Mouse (Mus musculus): ENCODE results near the gene Efcab12.
"Not testable (repeated sequence)": the region's sequence is repeated elsewhere in the genome, so short reads cannot be mapped to it uniquely, and the experiment has no call there.

The Efcab12 gene

DNA sequence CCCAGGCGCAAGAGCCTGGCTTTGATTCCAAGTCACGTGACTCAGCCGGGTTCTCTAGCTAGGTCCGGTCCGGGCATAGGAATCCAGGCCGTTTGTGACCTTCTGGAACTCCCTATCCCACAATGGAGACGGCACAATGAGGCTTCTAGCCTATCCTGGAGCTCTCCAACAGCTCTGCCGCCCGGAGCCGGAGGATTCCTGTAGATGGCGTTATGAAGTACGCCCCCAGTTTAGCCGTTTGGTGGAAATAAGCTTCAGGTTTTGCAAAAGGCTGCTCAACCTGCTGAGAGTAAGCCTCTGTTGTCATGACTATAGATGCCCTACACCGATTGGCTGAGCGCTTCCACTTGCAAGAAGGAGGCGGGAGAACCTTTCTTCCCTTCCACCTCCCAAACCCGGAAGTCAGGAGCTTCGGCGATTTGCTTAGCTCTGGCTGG lies at the start of gene Efcab12:
Efcab12 (minus strand) TSS at position 252 of the 437 bp plus-strand sequence.
- DNase-seq (ENCODE audit: low spot score in 2 of 2) = peak; percentile 26 to 35

- no peak for DNase-seq (ENCODE audit: low spot score in 2 of 2)
Measured at GRCm38 (mm10) chr6:115886894-115887293, 48.7 kb upstream of the Efcab12 start.

DNA sequence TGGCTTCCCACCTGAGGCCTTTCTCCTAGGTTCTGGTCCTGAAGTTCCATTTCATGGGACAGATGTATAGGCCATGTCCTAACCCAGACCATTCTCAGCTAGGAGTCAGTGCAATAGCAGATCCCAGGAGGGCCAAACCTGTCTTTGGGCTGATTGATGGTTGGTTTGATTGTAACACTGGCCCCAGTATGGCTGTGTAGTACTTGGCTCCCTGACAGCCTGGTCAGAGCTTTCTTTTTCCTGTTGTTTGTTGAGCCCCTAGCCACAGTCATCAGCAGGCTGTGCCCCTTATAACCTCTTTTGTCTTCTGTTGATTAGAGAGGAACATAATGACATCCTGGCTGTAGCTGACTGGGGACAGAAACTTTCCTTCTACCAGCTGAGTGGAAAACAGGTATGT lies 45.8 kb upstream of the Efcab12 start:
- DNase-seq (ENCODE audit: low spot score in 2 of 2) = no peak

DNA sequence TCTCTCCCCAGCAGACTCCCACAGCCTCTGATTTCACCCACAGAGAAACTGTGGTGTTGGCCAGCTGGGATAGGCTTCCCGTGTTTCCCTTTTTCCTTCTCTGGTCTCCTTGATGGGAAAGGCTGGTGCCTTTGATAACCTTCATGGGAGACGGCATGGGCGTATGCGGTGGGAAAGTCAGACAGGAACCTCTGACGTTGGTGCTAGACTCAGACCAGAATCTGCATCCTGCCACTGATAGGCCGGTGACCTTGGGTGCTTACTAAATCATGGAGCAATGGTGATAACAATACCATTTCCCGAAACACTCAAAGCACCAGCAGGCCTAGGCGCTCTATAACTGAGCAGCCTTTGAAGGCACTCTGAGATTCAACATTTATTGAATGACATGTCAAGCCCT lies 42.5 kb upstream of the Efcab12 start:
- no peak for DNase-seq (ENCODE audit: low spot score in 2 of 2)

- DNase-seq (ENCODE audit: low spot score in 2 of 2) = no peak
Measured at GRCm38 (mm10) chr6:115879736-115880135, 41.5 kb upstream of the Efcab12 start.

DNA sequence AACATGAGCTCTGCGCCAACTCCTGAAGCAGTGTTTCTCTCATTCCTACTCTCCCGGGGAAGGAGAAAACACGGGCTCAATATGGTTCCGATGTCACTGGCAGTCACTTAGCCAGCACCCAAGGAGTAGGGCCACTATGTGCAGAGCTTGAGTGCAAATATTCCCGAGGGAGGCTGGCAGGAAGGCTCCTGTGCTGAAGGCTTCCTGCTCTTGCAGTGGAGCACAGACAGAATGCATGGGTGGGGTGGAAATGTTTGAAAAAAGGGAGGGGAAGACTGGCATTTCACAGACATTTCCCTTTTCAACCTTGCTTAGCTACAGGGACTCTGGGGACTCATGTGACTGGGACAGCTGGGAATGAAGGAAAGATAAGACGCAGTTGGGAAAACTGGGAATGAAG lies 40.5 kb upstream of the Efcab12 start:
- DNase-seq (ENCODE audit: low spot score in 2 of 2) = no peak

- DNase-seq (ENCODE audit: low spot score in 2 of 2) = no peak
Measured at GRCm38 (mm10) chr6:115877239-115877638, 39.0 kb upstream of the Efcab12 start.

DNA sequence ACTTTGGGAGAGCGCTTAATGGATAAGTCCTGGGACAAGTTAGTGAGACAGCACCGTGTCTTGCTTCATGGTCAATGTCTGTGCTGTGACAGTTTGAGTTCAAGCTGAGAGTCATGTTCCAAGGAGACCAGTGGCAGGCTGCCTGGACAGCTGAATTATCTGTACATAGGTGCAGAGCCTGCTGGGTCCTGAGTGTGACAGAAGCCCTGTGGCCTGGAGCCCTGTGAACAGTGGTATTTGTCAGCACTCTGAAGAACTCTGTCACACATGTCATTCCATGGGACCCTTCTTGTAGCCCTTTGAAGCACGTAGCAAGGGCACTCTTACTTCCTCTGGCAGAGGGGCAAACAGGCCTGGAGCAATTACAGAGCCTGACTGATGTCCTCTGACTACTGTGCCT lies 33.1 kb upstream of the Efcab12 start:
- DNase-seq (ENCODE audit: low spot score in 2 of 2) = not testable (repeated sequence)

DNA sequence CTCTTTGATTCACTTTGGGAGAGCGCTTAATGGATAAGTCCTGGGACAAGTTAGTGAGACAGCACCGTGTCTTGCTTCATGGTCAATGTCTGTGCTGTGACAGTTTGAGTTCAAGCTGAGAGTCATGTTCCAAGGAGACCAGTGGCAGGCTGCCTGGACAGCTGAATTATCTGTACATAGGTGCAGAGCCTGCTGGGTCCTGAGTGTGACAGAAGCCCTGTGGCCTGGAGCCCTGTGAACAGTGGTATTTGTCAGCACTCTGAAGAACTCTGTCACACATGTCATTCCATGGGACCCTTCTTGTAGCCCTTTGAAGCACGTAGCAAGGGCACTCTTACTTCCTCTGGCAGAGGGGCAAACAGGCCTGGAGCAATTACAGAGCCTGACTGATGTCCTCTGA lies 28.9 kb upstream of the Efcab12 start:
- DNase-seq (ENCODE audit: low spot score in 2 of 2) = not testable (repeated sequence)

DNA sequence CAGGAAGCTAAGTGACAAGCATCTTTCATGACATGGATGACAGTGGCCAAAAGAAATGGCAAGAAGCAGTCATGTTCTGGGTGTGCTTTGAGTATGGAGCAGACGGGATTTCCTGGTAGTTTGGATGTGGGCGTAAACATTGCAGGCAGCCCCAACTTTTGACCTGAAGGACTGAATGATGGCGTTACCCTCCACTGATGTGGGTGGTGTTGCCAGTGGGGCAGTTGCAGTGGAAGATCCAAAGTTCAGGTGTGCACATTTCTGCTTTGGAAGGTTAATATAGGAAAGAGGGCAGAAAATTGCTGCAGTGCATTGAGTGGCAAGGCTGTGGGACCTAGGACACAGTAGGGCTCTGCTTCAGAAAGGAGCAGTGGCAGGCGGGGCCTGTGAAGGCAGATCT lies 27.0 kb upstream of the Efcab12 start:
- DNase-seq (ENCODE audit: low spot score in 2 of 2) = no peak

GRCm38 (mm10) chr6:115863340-115863841 lies 25.2 kb upstream of the Efcab12 start:
- DNase-seq (ENCODE audit: low spot score in 2 of 2) = no peak

DNA sequence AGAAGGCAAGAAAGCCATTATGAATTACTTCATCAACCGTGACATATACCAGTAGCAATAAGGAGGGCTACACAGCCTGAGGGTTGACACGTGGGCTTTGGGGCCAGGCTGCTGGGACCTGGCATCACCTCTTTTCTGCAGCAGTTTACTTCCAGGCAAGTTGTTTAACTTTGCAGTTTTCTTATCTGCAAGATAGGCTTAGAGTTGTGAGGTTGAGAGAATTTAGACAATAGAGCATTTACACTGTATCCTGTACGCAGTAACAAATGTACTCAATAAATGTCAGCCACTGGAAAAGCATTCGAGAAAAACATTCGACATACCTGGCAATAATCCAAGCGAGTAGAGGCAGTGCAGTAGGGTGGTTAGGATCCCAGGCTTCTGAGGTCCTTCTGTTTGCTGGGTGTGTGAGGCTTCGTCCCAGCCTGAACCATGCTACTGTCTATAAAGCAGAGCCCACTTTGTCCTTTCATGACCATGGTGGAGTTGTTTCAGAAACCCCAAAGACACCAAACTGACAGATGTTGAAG lies 21.9 kb upstream of the Efcab12 start:
- DNase-seq (ENCODE audit: low spot score in 2 of 2) = no peak

DNA sequence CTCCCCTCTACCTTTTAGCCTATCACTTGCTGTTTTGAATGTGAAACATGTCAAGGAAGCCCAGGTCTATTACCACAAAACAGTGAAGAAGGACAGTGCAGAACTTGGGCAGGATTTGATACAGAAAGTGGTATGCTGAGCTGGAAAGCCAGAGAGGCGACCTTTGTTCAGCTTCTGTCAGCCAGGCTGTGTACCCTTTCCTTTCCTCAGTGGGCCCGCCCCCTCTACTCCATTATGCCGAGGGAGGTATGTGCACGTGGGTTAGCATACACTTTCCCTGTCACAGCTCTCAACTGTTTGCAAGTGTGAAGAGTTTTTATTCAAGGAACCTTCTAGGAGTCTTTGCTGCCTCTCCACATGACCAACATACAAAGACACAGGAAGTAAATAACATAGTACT lies 21.0 kb upstream of the Efcab12 start:
- DNase-seq (ENCODE audit: low spot score in 2 of 2) = no peak

- no peak for DNase-seq (ENCODE audit: low spot score in 2 of 2)
Measured at GRCm38 (mm10) chr6:115856361-115856745, 18.1 kb upstream of the Efcab12 start.

- DNase-seq (ENCODE audit: low spot score in 2 of 2) = no peak
Measured at GRCm38 (mm10) chr6:115855733-115856360, 17.6 kb upstream of the Efcab12 start.

- peak; percentile 3 to 23 for DNase-seq (ENCODE audit: low spot score in 2 of 2)
Measured at GRCm38 (mm10) chr6:115854432-115854831, 16.2 kb upstream of the Efcab12 start.

GRCm38 (mm10) chr6:115853985-115854384 lies 15.8 kb upstream of the Efcab12 start:
- DNase-seq (ENCODE audit: low spot score in 2 of 2) = no peak

DNA sequence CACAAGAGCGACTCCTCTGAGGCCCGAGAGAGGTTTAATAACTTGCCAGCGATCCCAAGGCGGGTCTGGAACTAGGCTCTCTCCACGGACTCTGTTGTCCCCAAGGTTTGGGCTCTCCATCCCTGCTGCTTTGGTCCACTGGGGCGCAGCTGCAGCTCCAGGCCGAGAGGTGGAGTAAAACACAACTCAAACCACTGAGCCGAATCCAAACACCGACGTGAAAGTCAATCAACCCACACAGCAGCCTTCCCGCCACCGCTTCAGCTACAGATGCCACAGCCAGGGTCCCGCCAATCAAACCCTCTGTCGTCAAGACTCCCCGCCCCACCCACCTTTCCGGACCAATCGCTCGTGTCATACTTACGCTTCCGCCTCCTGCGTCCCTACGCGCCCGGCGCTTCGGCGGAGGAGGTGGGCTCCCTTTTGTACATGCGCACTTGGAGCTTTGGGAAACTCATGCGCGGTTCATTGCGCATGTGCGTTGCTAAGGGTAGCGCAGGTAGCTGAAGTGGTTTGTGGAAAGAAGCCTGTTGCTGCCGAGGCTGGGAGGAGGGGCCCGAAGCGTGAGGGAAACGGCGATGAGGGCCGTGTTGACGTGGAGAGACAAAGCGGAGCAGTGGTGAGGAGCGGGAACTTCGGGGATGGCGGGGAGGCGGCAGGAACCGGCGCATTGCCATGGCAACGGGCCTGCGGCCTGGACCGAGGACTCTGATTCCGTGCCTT lies 15.0 kb upstream of the Efcab12 start, which contains the start of the genes Mbd4 and Ift122:
Mbd4 (minus strand) TSS at position 281 of the 723 bp plus-strand sequence.
Ift122 (plus strand) TSS at position 380 of the 723 bp plus-strand sequence.
- peak; percentile 98 to 99 for DNase-seq (ENCODE audit: low spot score in 2 of 2)

- DNase-seq (ENCODE audit: low spot score in 2 of 2) = peak in 1 of 2 experiments; percentile 34
Measured at GRCm38 (mm10) chr6:115852446-115853090, 14.4 kb upstream of the Efcab12 start.

DNA sequence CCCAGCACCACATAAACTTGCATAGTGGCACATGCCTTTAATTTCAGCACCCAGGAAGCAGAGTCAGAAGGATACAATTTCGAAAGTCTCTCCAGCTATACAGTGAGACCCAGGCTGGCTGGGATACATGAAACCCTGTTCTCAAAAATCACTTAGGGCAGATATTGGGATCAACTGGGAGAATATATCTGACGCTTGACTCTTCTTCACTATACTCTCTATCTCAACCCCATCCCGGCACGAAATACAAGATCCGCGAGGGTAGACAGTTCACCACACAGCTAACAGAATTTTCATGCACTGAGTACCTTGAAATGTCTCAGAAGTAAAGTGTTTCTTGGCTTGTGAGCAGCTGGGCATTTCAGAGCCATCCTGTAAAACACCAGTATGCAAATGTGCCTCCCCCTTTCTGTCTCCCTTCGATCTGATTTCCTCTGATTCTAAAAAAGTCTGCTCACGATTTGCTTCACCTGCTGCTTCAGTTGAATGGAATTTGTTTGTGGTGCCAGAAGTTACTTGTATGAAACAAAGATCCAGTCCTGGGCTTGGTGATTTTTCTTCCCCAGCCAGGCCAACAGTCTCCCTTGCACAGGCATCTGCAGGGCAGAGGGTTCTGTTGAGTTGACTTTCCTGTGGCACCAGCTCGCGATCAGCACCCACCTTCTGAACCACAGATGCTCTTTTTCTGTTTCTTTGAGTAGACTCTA lies 10.5 kb upstream of the Efcab12 start:
- no peak for DNase-seq (ENCODE audit: low spot score in 2 of 2)

DNA sequence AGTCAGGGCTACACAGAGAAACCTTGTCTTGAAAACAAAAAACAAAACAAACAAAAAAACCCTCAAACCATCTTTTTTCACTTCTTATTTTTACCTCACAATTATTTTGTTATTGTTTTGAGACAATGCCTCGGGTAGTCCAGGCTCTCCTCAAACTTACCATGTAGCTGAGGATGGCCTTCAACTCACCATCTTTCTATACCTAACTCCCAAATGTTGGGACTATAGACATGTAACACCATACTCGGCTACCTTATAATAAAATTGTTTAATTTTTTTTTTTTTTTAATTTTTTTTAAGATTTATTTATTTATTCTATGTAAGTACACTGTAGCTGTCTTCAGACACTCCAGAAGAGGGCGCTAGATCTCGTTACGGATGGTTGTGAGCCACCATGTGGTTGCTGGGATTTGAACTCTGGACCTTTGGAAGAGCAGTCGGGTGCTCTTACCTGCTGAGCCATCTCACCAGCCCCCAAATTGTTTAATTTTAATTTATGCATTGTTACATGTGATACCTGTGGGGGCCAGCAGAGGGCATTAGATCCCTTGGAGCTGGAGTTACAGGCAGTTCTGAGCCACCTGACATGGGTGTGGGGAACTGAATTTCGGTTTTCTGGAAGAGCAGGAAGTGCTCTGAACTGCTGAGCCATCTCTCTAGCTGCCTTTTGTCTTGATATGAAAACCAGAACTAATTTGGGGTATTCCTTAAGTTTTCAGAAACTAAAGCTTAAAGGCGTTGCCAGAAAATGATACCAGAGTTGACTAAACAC lies 8.6 kb upstream of the Efcab12 start:
- DNase-seq (ENCODE audit: low spot score in 2 of 2) = peak; percentile 47 to 75
